Mouse (Mus musculus): Measurements from ENCODE around the gene Tmem8b.

DNA sequence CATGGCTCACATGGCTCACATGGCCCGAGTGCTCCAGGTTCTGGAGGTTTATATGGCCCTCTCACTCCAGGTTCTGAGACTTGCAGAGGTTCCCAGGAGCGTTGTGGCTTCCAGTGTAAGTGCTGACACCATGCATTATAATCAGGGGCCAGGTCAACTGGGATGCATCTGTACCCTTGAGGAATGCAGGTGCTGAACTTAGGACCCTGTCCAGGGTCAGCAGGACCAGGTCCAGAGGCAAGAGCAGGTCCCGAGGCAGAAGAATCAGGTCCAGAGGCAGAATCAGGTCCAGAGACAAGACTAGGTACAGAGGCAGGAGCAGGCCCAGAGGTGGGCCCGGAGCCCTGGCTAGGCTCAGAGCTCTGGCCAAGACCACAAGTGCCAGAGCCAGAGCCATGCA, 16.0 kb upstream of the Tmem8b start:
- no peak for TF ChIP-seq POLR2A (IDR thresholded peaks at IDR 0.05; ENCODE audit: borderline replicate concordance, control insufficient read depth, low read depth, low read length)
- no peak for TF ChIP-seq CTCF (IDR thresholded peaks at IDR 0.05; ENCODE audit: control insufficient read depth, insufficient read depth, low read length)
